Mouse (Mus musculus): ENCODE measurements at regions not wholly inside any gene's neighbourhood (a gene's known extent, or its start where the extent isn't known, plus 50 kb on each side); places are given as distances from the start of the nearest gene placed in this dataset.

GRCm38 (mm10) chr6:100040459-100040984 is 246.8 kb downstream of the Rybp start:
- no peak overlapping the region for H3K9ac ChIP-seq
- ATAC-seq (replicated peaks; ENCODE audit: insufficient number of reproducible peaks, insufficient read depth, low FRiP score, low read depth): peak; percentile 64
- peaks cover 13% of the 10 kb centered on the region for H3K4me1 ChIP-seq (replicated peaks)
- no peak overlapping the region for H3K27ac ChIP-seq
- H3K4me2 ChIP-seq: 0 out of 2 replicates have a peak overlapping the region, but pooled peaks have one; percentile 3
- no peaks in the 10 kb centered on the region for H3K9me3 ChIP-seq (replicated peaks)
- no peak overlapping the region for H3K4me3 ChIP-seq
- peaks cover 79% of the 10 kb centered on the region for H3K27me3 ChIP-seq
- H3K36me3 ChIP-seq: no peaks in the 10 kb centered on the region
- 9% methylated on average over 7 of the region's 7 CpGs for WGBS

GRCm38 (mm10) chr6:100032701-100033100 is 254.6 kb downstream of the Rybp start:
- no peak for ATAC-seq (replicated peaks; ENCODE audit: insufficient number of reproducible peaks, insufficient read depth, low FRiP score, low read depth)
- H3K4me2 ChIP-seq: no peak overlapping the region
- no peaks in the 10 kb centered on the region for H3K4me1 ChIP-seq (replicated peaks)
- 77% methylated on average over 10 of the region's 10 CpGs for WGBS
- H3K9me3 ChIP-seq (replicated peaks): no peaks in the 10 kb centered on the region
- no peak overlapping the region for H3K9ac ChIP-seq
- no peak overlapping the region for H3K4me3 ChIP-seq
- H3K27ac ChIP-seq: no peak overlapping the region
- no peaks in the 10 kb centered on the region for H3K36me3 ChIP-seq
- H3K27me3 ChIP-seq: peaks cover 86% of the 10 kb centered on the region

GRCm38 (mm10) chr6:100030522-100030921 is 256.8 kb downstream of the Rybp start:
- Histone ChIP-seq H3K9ac (no peak overlapping the region), H3K36me3 (no peaks in the 10 kb centered on the region), H3K4me1 (replicated peaks) (no peaks in the 10 kb centered on the region), H3K9me3 (replicated peaks) (no peaks in the 10 kb centered on the region), H3K4me2 (no peak overlapping the region), H3K27ac (no peak overlapping the region), H3K4me3 (no peak overlapping the region), H3K27me3 (peaks cover 75% of the 10 kb centered on the region)
- WGBS: 59% methylated on average over 2 of the region's 2 CpGs
- no peak for ATAC-seq (replicated peaks; ENCODE audit: insufficient number of reproducible peaks, insufficient read depth, low FRiP score, low read depth)

- H3K4me2 ChIP-seq: no peak overlapping the region
- H3K9ac ChIP-seq: no peak overlapping the region
- H3K36me3 ChIP-seq: no peaks in the 10 kb centered on the region
- no peaks in the 10 kb centered on the region for H3K4me1 ChIP-seq (replicated peaks)
- no peak for ATAC-seq (replicated peaks; ENCODE audit: insufficient number of reproducible peaks, insufficient read depth, low FRiP score, low read depth)
- peaks cover 73% of the 10 kb centered on the region for H3K27me3 ChIP-seq
- H3K4me3 ChIP-seq: no peak overlapping the region
- H3K9me3 ChIP-seq (replicated peaks): no peaks in the 10 kb centered on the region
- WGBS: 52% methylated on average over 9 of the region's 9 CpGs
- H3K27ac ChIP-seq: no peak overlapping the region
Observed at GRCm38 (mm10) chr6:100030010-100030409, 257.3 kb downstream of the Rybp start.

GRCm38 (mm10) chr6:100027524-100027923 is 259.8 kb downstream of the Rybp start:
- Histone ChIP-seq H3K27ac (no peak overlapping the region), H3K4me1 (replicated peaks) (no peaks in the 10 kb centered on the region), H3K9me3 (replicated peaks) (no peaks in the 10 kb centered on the region), H3K9ac (no peak overlapping the region), H3K4me3 (no peak overlapping the region), H3K4me2 (no peak overlapping the region), H3K36me3 (no peaks in the 10 kb centered on the region), H3K27me3 (peaks cover 52% of the 10 kb centered on the region)
- 55% methylated on average over 5 of the region's 5 CpGs for WGBS
- no peak for ATAC-seq (replicated peaks; ENCODE audit: insufficient number of reproducible peaks, insufficient read depth, low FRiP score, low read depth)

- Histone ChIP-seq H3K27me3 (peaks cover 41% of the 10 kb centered on the region), H3K4me1 (replicated peaks) (no peaks in the 10 kb centered on the region), H3K9ac (no peak overlapping the region), H3K9me3 (replicated peaks) (no peaks in the 10 kb centered on the region), H3K4me3 (no peak overlapping the region), H3K36me3 (no peaks in the 10 kb centered on the region), H3K4me2 (no peak overlapping the region), H3K27ac (no peak overlapping the region)
- no peak for ATAC-seq (replicated peaks; ENCODE audit: insufficient number of reproducible peaks, insufficient read depth, low FRiP score, low read depth)
- 49% methylated on average over 5 of the region's 5 CpGs for WGBS
Observed at GRCm38 (mm10) chr6:100025531-100025951, 261.7 kb downstream of the Rybp start.

GRCm38 (mm10) chr6:100023434-100024095 is 263.7 kb downstream of the Rybp start:
- 83% methylated on average over 7 of the region's 7 CpGs for WGBS
- no peak overlapping the region for H3K4me3 ChIP-seq
- H3K4me1 ChIP-seq (replicated peaks): no peaks in the 10 kb centered on the region
- no peaks in the 10 kb centered on the region for H3K36me3 ChIP-seq
- no peak overlapping the region for H3K9ac ChIP-seq
- no peaks in the 10 kb centered on the region for H3K9me3 ChIP-seq (replicated peaks)
- no peak overlapping the region for H3K4me2 ChIP-seq
- H3K27ac ChIP-seq: no peak overlapping the region
- no peak for ATAC-seq (replicated peaks; ENCODE audit: insufficient number of reproducible peaks, insufficient read depth, low FRiP score, low read depth)
- peaks cover 39% of the 10 kb centered on the region for H3K27me3 ChIP-seq

GRCm38 (mm10) chr6:100019016-100019415 is 268.3 kb downstream of the Rybp start:
- Histone ChIP-seq H3K4me2 (no peak overlapping the region), H3K27ac (no peak overlapping the region), H3K9ac (no peak overlapping the region), H3K4me3 (no peak overlapping the region), H3K9me3 (replicated peaks) (no peaks in the 10 kb centered on the region), H3K4me1 (replicated peaks) (peaks cover 6% of the 10 kb centered on the region), H3K27me3 (peaks cover 39% of the 10 kb centered on the region), H3K36me3 (no peaks in the 10 kb centered on the region)
- ATAC-seq (replicated peaks; ENCODE audit: insufficient number of reproducible peaks, insufficient read depth, low FRiP score, low read depth): no peak
- 71% methylated on average over 3 of the region's 3 CpGs for WGBS

- Histone ChIP-seq H3K27ac (peak overlapping the region; percentile 37), H3K4me2 (no peak overlapping the region), H3K4me1 (replicated peaks) (peaks cover 32% of the 10 kb centered on the region), H3K4me3 (no peak overlapping the region), H3K9me3 (replicated peaks) (no peaks in the 10 kb centered on the region), H3K27me3 (peaks cover 26% of the 10 kb centered on the region), H3K36me3 (no peaks in the 10 kb centered on the region), H3K9ac (no peak overlapping the region)
- 15% methylated on average over 6 of the region's 6 CpGs for WGBS
- ATAC-seq (replicated peaks; ENCODE audit: insufficient number of reproducible peaks, insufficient read depth, low FRiP score, low read depth): peak; percentile 51
Observed at GRCm38 (mm10) chr6:100013949-100014348, 273.3 kb downstream of the Rybp start.

GRCm38 (mm10) chr6:100011520-100012062 is 275.7 kb downstream of the Rybp start:
- H3K27me3 ChIP-seq: peaks cover 24% of the 10 kb centered on the region
- H3K4me1 ChIP-seq (replicated peaks): peaks cover 32% of the 10 kb centered on the region
- WGBS: 6% methylated on average over 17 of the region's 17 CpGs
- no peak overlapping the region for H3K9ac ChIP-seq
- no peaks in the 10 kb centered on the region for H3K9me3 ChIP-seq (replicated peaks)
- peak; percentile 90 for ATAC-seq (replicated peaks; ENCODE audit: insufficient number of reproducible peaks, insufficient read depth, low FRiP score, low read depth)
- H3K4me2 ChIP-seq: peak overlapping the region; percentile 43
- H3K27ac ChIP-seq: peak overlapping the region; percentile 52; the same call in 1 of the 2 replicates
- 0 out of 2 replicates have a peak overlapping the region, but pooled peaks have one; percentile 9 for H3K4me3 ChIP-seq
- H3K36me3 ChIP-seq: no peaks in the 10 kb centered on the region

- WGBS: 55% methylated on average over 9 of the region's 9 CpGs
- Histone ChIP-seq H3K4me1 (replicated peaks) (peaks cover 32% of the 10 kb centered on the region), H3K4me3 (no peak overlapping the region), H3K27ac (0 out of 2 replicates have a peak overlapping the region, but pooled peaks have one; percentile 52), H3K27me3 (peaks cover 24% of the 10 kb centered on the region), H3K9ac (no peak overlapping the region), H3K4me2 (peak overlapping the region; percentile 43), H3K9me3 (replicated peaks) (no peaks in the 10 kb centered on the region), H3K36me3 (no peaks in the 10 kb centered on the region)
- no peak for ATAC-seq (replicated peaks; ENCODE audit: insufficient number of reproducible peaks, insufficient read depth, low FRiP score, low read depth)
Observed at GRCm38 (mm10) chr6:100010954-100011481, 276.3 kb downstream of the Rybp start.

All from heart, embryonic 15.5 days (tissue).